Mouse (Mus musculus) embryonic facial prominence, embryonic 12.5 days (tissue): Measurements from ENCODE around the gene Garnl3. TPM values are rescaled to one million over a fixed set of nuclear protein-coding genes. Genes with fewer than 3 reads are reported as not detected.
A peak's percentile ranks its signal among the peaks of the same experiment; 100 is the strongest.

ENCODE experiments used
- ATAC-seq: fragments of 200-750 bp; cut with Nextera tagmentation; 2 replicates; pipeline ENCODE4 v1.8.0; 2017; ENCODE audit not compliant: insufficient number of reproducible peaks, insufficient read depth, low FRiP score, low TSS enrichment
- H3K27ac ChIP-seq: fragments of 300-500 bp; sonication (generic); 2 replicates; pipeline ENCODE4 v1.5.1; 2016; ENCODE audit warnings: mild to moderate bottlenecking
- H3K27me3 ChIP-seq: fragments of 300-500 bp; sonication (generic); 2 replicates; pipeline ENCODE4 v1.6.1; 2016; ENCODE audit warnings: mild to moderate bottlenecking, moderate library complexity
- H3K36me3 ChIP-seq: fragments of 300-500 bp; sonication (generic); 2 replicates; pipeline ENCODE4 v1.6.1; 2016; ENCODE audit warnings: mild to moderate bottlenecking
- H3K4me1 ChIP-seq: fragments of 300-500 bp; sonication (generic); 2 replicates; pipeline ENCODE4 v1.6.1; 2016
- H3K4me2 ChIP-seq: fragments of 300-500 bp; sonication (generic); replicated peaks from 2 replicates; pipeline ENCODE4 v1.6.1; 2016; ENCODE audit warnings: mild to moderate bottlenecking, moderate library complexity
- H3K4me3 ChIP-seq: fragments of 300-500 bp; sonication (generic); 2 replicates; pipeline ENCODE4 v1.5.1; 2016; ENCODE audit warnings: mild to moderate bottlenecking
- H3K9ac ChIP-seq: fragments of 300-500 bp; sonication (generic); 2 replicates; pipeline ENCODE4 v1.6.1; 2016; ENCODE audit warnings: mild to moderate bottlenecking, moderate library complexity
- H3K9me3 ChIP-seq: fragments of 300-500 bp; sonication (generic); 2 replicates; pipeline ENCODE4 v1.6.1; 2016; ENCODE audit warnings: mild to moderate bottlenecking, moderate library complexity
- WGBS: fragments of 180-500 bp; shearing (Covaris S2); methylation state at CpG from one replicate; pipeline ENCODE4 v1.1.7; 2016; 5-methylcytosine and 5-hydroxymethylcytosine counted together
- polyA plus RNA-seq: library from polyadenylated mRNA; unstranded; fragments of >200 nt; fragmentation: Nextera tagmentation; extraction: Ambion mirVana; gene quantifications from 2 replicates; pipeline ENCODE4 v1.2.1, GENCODE M21; 2016

Garnl3 gene
- polyA plus RNA-seq, 1 experiment from 2014 or later = 14.3 TPM

DNA sequence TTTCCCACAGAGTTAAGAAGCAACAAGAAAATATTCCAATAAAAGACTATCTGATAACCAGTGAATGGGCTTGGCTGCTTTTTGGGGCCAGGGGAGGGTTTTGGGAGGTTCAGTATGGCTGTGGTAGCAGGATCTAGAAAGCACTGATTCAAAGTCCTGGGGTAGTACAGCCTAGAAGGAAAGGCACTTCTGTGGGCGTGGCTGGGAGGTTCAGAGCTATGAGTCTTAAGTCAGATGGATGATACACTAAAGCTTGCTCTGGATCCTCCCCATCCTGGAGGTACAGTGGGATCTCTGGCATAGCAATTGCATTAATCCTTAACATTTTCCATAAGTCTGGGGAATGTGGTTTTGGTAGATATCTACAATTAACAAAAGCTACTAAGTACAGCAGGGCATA lies 167.5 kb downstream of the Garnl3 start:
- H3K4me2 ChIP-seq = peak overlapping the region; percentile 78; the same call in 1 of the 2 replicates
- WGBS = 69% methylated on average over 1 of the region's 1 CpGs
- peaks cover 42% of the 10 kb centered on the region for H3K4me1 ChIP-seq
- no peak overlapping the region for H3K4me3 ChIP-seq
- H3K9ac ChIP-seq = peak overlapping the region; percentile 92; the same call in 1 of the 2 replicates
- no peaks in the 10 kb centered on the region for H3K27me3 ChIP-seq
- ATAC-seq = no peak
- peaks cover 26% of the 10 kb centered on the region for H3K36me3 ChIP-seq
- H3K27ac ChIP-seq = no peak overlapping the region
- H3K9me3 ChIP-seq = no peaks in the 10 kb centered on the region

DNA sequence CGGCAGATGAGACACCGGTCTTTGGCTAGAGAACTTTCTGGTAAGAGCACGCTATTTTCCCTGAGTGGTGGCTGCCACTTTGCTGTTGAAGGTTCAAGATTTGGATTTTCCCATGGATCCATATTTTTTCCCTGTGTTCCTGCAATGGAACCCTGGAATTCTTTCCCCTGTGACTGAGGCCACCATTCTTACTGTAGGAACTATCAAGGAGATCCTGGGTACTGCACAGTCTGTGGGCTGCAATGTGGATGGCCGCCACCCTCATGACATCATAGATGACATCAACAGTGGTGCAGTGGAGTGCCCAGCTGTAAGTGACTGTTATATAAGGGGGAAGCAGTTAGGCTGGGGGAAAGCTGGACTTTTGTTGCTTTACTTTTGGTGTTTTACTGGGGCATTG lies 167.9 kb downstream of the Garnl3 start:
- 71% methylated on average over 4 of the region's 4 CpGs for WGBS
- Histone ChIP-seq H3K9me3 (no peaks in the 10 kb centered on the region), H3K27ac (no peak overlapping the region), H3K4me3 (peak overlapping the region; percentile 87), H3K9ac (peak overlapping the region; percentile 92; the same call in 1 of the 2 replicates), H3K27me3 (no peaks in the 10 kb centered on the region), H3K4me1 (peaks cover 42% of the 10 kb centered on the region), H3K36me3 (peaks cover 26% of the 10 kb centered on the region), H3K4me2 (peak overlapping the region; percentile 78)
- no peak for ATAC-seq

DNA sequence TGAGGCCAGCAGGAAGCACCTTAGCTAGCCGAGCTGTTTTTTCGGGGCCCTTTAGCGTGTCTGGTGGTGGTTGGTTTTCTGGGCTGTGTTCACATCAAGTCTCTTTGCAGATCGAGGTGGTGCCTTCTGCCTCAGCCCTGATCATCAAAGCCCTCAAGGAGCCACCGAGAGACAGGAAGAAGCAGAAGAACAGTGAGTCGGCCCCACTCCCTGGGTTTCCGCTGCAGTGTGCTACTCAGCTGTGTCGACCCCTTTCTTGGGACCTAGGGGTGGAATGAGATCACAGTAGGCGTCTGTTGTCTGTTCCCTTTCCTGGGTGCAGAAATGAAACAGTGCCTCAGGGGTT lies 168.6 kb downstream of the Garnl3 start:
- Histone ChIP-seq H3K4me2 (peak overlapping the region; percentile 78), H3K27me3 (no peaks in the 10 kb centered on the region), H3K4me3 (peak overlapping the region; percentile 87), H3K27ac (peak overlapping the region; percentile 92), H3K4me1 (peaks cover 41% of the 10 kb centered on the region), H3K9ac (peak overlapping the region; percentile 92), H3K36me3 (peaks cover 26% of the 10 kb centered on the region), H3K9me3 (no peaks in the 10 kb centered on the region)
- no peak for ATAC-seq
- 7% methylated on average over 9 of the region's 9 CpGs for WGBS

DNA sequence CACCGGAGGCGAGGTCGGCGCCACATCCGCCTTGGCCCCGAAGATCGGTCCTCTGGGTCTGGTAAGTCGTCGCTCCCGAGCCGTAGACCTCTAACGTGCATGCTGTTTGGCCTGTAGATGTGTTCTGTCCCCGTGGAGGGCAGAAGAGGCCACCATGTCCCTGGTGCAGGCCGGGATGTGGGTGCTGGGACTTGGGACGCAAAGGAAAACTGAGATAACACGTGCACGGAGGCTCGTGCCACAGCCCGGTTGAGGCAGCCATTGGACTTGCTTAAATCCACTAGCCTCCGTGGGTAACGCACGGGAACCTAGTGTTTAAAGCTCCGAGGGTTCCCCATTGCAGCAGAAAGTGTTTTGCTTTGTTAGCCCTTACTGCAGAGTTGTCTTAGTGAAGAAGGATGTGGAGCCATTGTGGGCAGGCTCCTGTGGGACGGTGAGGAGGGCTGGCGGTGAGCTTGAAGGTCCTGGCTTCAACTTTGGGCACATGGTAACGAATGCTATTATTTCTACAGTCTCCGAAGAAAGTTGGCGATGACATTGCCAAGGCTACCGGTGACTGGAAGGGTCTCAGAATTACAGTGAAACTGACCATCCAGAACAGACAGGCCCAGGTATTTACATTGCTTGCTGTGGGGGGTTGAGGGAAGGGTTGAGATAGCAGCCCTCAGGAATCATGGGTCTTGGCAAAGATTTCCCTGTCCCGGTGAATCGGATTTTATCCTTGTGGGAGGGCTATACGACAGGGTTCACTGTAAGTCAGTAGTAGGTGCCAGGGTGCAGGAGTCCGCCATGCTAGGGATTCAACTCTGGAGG lies 169.2 kb downstream of the Garnl3 start:
- peak overlapping the region; percentile 92 for H3K27ac ChIP-seq
- peak overlapping the region; percentile 87 for H3K4me3 ChIP-seq
- peaks cover 29% of the 10 kb centered on the region for H3K36me3 ChIP-seq
- no peak for ATAC-seq
- H3K4me1 ChIP-seq = peaks cover 37% of the 10 kb centered on the region
- H3K9ac ChIP-seq = peak overlapping the region; percentile 92
- peak overlapping the region; percentile 78 for H3K4me2 ChIP-seq
- H3K9me3 ChIP-seq = no peaks in the 10 kb centered on the region
- WGBS = under 1% methylated on average over 33 of the region's 33 CpGs
- H3K27me3 ChIP-seq = no peaks in the 10 kb centered on the region

DNA sequence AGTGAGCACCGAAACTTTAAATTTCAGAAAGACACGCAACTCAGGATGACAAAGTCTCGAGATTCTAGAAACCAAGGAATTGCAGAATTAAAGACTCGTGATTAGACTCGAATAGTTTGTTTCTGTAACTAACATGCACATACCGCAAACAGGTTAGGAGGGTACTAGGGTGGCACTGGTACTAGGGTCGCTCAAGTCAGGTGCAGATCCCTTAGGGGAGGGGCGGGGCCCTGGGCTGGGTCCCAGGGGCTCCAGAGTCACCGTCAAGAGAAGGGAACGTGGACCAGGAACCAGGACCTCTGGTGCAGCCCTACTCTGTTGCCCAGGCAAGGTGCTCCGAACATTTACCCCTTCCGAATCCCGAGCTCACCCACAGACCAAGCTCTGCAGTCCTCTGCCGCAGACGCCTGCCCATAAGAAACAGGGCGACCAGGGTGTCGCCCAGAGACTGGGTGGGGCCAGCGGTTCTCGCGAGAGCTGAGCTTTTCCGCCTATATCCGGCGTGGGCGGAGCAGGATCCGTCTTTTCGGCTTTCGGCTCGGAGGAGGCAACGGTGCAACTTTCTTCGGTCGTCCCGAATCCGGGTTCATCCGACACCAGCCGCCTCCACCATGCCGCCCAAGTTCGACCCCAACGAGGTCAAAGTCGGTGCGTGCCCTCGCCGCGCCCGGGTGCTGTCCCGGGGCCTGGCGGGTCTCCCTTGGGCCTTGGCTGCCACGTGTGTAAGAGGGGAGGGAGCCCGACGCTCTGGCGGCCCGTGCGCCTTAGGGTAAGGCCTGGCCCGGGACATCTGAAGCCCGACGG lies 170.1 kb downstream of the Garnl3 start, which contains the start of the genes Rpl12 and Lrsam1:
Gene Rpl12, plus strand, starts transcription at position 368 of the 804 bp plus-strand sequence.
Gene Lrsam1, minus strand, starts transcription at position 423 of the 804 bp plus-strand sequence.
- peak within 1 kb of the TSS; percentile 87 for H3K4me3 ChIP-seq
- H3K27me3 ChIP-seq = no peaks in the 10 kb centered on the region
- 3% methylated on average over 55 of the region's 55 CpGs for WGBS
- H3K9ac ChIP-seq = peak within 1 kb of the TSS; percentile 92
- peak within 1 kb of the TSS; percentile 78 for H3K4me2 ChIP-seq
- peaks cover 35% of the 10 kb centered on the region for H3K36me3 ChIP-seq
- no peaks in the 10 kb centered on the region for H3K9me3 ChIP-seq
- H3K4me1 ChIP-seq = peaks cover 36% of the 10 kb centered on the region
- peak; percentile 79 for ATAC-seq
- peak within 1 kb of the TSS; percentile 92 for H3K27ac ChIP-seq

DNA sequence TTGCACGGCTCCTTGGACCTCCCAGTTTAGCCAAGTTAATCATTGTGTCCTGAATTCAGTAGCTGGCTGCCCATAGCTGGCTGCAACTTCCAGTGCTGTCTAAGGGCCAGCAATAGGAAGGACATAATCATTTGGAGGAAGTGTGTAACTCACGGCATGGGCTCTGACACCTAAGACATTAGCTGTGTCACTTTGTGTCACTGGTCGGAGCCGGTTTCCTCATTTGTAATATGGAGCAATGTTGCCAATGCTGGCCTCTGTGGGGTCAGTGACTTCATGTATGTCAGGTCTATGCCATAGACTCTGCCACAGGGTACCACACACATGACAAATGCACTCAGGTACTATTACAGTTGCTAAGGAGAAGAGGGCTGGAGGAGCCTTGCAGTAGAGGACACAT lies 171.2 kb downstream of the Garnl3 start:
- H3K4me2 ChIP-seq = peak overlapping the region; percentile 78
- no peak for ATAC-seq
- H3K36me3 ChIP-seq = peaks cover 42% of the 10 kb centered on the region

DNA sequence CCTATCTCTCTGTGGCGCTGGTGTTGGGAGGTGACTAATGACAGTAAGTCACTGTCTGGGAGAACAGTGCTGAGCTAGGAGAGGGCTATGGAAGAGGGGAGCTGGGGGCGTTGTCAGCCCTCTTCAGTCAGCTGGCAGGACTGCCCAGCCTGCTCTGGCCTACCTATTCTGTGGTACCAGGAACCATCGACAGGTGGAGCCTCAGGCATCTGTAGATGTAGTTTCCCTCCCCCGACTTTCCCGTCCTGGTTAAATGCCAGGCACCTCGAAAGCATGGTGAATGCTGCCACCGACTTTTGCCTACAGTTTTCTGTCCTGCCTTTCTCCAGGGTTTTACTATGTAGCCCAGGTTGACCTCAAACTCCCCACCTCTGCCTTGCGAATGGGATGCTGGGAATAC lies 174.1 kb downstream of the Garnl3 start:
- no peak overlapping the region for H3K9ac ChIP-seq
- no peak for ATAC-seq
- no peaks in the 10 kb centered on the region for H3K27me3 ChIP-seq
- WGBS = 64% methylated on average over 8 of the region's 8 CpGs
- H3K9me3 ChIP-seq = no peaks in the 10 kb centered on the region
- H3K27ac ChIP-seq = no peak overlapping the region
- H3K36me3 ChIP-seq = peaks cover 37% of the 10 kb centered on the region
- no peak overlapping the region for H3K4me3 ChIP-seq
- no peak overlapping the region for H3K4me2 ChIP-seq
- H3K4me1 ChIP-seq = peaks cover 10% of the 10 kb centered on the region

More for the DNA sequence above, 171.2 kb downstream of the Garnl3 start:
- no peaks in the 10 kb centered on the region for H3K27me3 ChIP-seq
- no peaks in the 10 kb centered on the region for H3K9me3 ChIP-seq
- WGBS = 93% methylated on average over 4 of the region's 4 CpGs
- H3K27ac ChIP-seq = no peak overlapping the region
- peak overlapping the region; percentile 92 for H3K9ac ChIP-seq
- peaks cover 28% of the 10 kb centered on the region for H3K4me1 ChIP-seq
- peak overlapping the region; percentile 87; the same call in 1 of the 2 replicates for H3K4me3 ChIP-seq

DNA sequence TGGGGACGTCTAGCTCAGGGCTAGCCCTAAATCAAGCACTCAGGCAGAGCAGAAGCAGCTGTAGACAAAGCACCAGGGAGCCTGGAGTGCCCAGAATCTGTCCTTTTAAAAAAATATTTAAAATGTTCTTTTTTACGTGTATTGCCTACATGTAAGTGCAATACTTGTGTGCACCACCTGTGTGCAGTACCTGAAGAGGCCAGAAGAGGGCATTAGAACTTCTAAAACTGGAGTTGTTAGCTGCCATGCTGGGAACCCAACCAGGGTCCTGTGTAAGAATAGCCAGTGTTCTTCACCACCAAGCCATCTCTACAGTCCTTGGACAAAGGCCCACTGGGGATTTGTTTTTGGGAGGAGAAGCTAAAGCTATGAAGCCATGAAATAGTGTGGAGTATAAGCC lies 176.9 kb downstream of the Garnl3 start:
- H3K4me2 ChIP-seq = no peak overlapping the region
- no peaks in the 10 kb centered on the region for H3K27me3 ChIP-seq
- H3K36me3 ChIP-seq = peaks cover 50% of the 10 kb centered on the region
- no peaks in the 10 kb centered on the region for H3K9me3 ChIP-seq
- H3K4me3 ChIP-seq = no peak overlapping the region
- no peak overlapping the region for H3K9ac ChIP-seq
- 91% methylated on average over 2 of the region's 2 CpGs for WGBS
- ATAC-seq = no peak
- no peaks in the 10 kb centered on the region for H3K4me1 ChIP-seq
- H3K27ac ChIP-seq = no peak overlapping the region

DNA sequence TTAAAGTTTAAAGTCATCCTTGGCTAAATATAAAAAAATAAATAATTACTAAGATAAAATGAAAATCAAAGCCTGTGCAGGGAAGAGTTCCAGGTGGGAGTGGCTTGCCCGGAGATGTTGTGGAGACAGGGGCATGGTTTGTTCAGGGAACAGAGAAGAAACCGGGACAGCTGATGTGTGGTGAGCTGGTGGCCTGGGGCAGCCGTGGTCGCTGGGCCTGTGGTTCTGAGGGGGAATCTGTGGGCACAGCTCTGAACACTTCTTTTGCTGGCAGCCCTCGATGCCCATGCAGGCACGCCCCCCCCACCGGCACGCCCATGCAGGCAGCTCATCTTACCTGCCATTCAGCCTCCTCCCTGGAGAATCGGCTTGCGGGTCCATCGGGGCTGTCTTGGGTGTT lies 184.0 kb downstream of the Garnl3 start:
- H3K4me2 ChIP-seq = no peak overlapping the region
- no peak overlapping the region for H3K9ac ChIP-seq
- no peaks in the 10 kb centered on the region for H3K9me3 ChIP-seq
- H3K4me1 ChIP-seq = no peaks in the 10 kb centered on the region
- ATAC-seq = no peak
- H3K27ac ChIP-seq = no peak overlapping the region
- H3K27me3 ChIP-seq = no peaks in the 10 kb centered on the region
- WGBS = 85% methylated on average over 11 of the region's 11 CpGs
- H3K4me3 ChIP-seq = no peak overlapping the region
- peaks cover 44% of the 10 kb centered on the region for H3K36me3 ChIP-seq

DNA sequence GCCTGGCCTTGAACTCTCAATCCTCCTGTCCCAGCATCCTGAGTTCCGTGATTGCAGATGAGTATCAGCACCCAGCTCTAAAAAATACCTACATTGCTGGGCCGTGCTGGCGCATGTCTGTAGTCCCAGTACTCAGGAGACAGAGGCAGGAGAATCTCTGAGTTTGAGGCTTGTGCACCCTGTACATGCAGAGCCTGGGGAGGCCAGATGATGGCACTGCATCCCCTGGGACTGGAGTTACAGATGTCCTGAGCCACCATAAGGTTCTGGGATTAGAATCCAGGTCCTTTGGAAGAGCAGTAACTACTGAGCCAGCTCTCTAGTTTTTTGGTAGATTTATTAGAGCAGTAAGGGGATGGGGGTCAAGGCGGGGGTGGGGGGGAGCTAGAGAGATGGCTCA lies 191.0 kb downstream of the Garnl3 start:
- no peak for ATAC-seq
- H3K27ac ChIP-seq = no peak overlapping the region
- H3K4me1 ChIP-seq = no peaks in the 10 kb centered on the region
- no peak overlapping the region for H3K4me3 ChIP-seq
- no peak overlapping the region for H3K4me2 ChIP-seq
- no peaks in the 10 kb centered on the region for H3K27me3 ChIP-seq
- no peaks in the 10 kb centered on the region for H3K9me3 ChIP-seq
- peaks cover 59% of the 10 kb centered on the region for H3K36me3 ChIP-seq
- H3K9ac ChIP-seq = no peak overlapping the region
- WGBS = 94% methylated on average over 4 of the region's 4 CpGs

DNA sequence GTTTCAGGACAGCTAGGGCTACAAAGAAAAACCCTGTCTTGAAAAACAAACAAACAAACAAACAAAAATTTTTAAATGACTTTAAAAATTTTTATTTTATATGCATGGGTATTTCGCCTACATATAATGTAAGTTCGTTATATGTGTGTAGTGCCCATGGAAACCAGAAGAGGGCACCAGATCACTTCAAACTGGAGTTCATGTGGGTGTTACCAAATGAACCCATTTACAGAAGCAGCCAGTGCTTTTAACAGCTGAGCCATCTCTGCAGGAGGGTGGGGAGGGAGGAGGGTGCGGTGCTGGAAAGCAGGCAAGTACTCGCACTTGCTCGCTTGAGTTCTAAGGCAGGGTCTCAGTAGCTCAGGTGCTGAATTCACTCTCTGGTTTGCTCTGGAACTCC lies 192.0 kb downstream of the Garnl3 start:
- Histone ChIP-seq H3K27me3 (no peaks in the 10 kb centered on the region), H3K36me3 (peaks cover 48% of the 10 kb centered on the region), H3K4me2 (no peak overlapping the region), H3K4me3 (no peak overlapping the region), H3K27ac (no peak overlapping the region), H3K4me1 (no peaks in the 10 kb centered on the region), H3K9me3 (no peaks in the 10 kb centered on the region), H3K9ac (no peak overlapping the region)
- ATAC-seq = no peak
- WGBS = 70% methylated on average over 5 of the region's 5 CpGs

DNA sequence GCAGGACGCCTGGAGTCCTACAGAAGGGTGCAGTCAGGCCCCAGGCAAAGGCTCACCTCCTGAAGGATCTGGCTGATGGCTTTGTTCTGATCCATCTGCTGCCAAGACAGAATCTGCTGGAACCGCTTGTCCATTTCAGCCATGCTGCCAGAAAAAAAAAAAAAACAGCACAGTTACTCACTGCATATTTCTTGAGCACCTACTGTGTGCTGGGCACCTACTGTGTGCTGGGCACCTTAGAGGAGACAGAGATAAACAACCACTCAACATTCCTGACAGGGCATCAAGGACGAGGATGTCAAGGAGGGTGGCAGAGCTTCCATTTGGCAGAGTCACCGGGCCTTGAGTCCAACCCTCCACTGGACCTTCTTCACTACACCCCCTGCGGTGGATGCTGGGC lies 192.7 kb downstream of the Garnl3 start:
- ATAC-seq = no peak
- H3K9ac ChIP-seq = no peak overlapping the region
- no peaks in the 10 kb centered on the region for H3K9me3 ChIP-seq
- no peak overlapping the region for H3K4me2 ChIP-seq
- no peak overlapping the region for H3K4me3 ChIP-seq
- H3K36me3 ChIP-seq = peaks cover 47% of the 10 kb centered on the region
- H3K4me1 ChIP-seq = no peaks in the 10 kb centered on the region
- H3K27ac ChIP-seq = no peak overlapping the region
- WGBS = 86% methylated on average over 5 of the region's 5 CpGs
- no peaks in the 10 kb centered on the region for H3K27me3 ChIP-seq
